Mouse (Mus musculus) MEL (cell line): ENCODE results near the gene Plxnb1.

ENCODE experiments used
- CTCF ChIP-seq, 3 experiments: IDR thresholded peaks in 2 of 3; conservative IDR thresholded peaks in 1 of 3; 2 replicates each; pipeline ENCODE4 v1.5.1; 2011 to 2012; ENCODE audit warnings: low read length in 3 of 3, low read depth in 2 of 3, mild to moderate bottlenecking in 2 of 3, improper control_type of control experiment in 1 of 3, inconsistent platforms in 1 of 3, mixed read lengths in 1 of 3, moderate library complexity in 1 of 3; ENCODE audit not compliant: control insufficient read depth in 1 of 3, insufficient read depth in 1 of 3, poor library complexity in 1 of 3, severe bottlenecking in 1 of 3
- GABPA ChIP-seq: IDR thresholded peaks from 2 replicates; pipeline ENCODE4 v1.6.1; 2012; ENCODE audit warnings: low read depth, mild to moderate bottlenecking, inconsistent platforms, low read length, improper control_type of control experiment, moderate library complexity
- KAT2A ChIP-seq: conservative IDR thresholded peaks from 2 replicates; pipeline ENCODE4 v1.6.1; 2012; ENCODE audit warnings: low read depth, low read length, improper control_type of control experiment, inconsistent platforms
- MEF2A ChIP-seq: IDR thresholded peaks from 2 replicates; pipeline ENCODE4 v1.6.1; 2014; ENCODE audit warnings: low read depth, mild to moderate bottlenecking, inconsistent platforms, low read length, improper control_type of control experiment; ENCODE audit not compliant: poor library complexity, insufficient replicate concordance, severe bottlenecking; ENCODE audit errors: extremely low read depth
- NELFE ChIP-seq: IDR thresholded peaks from 2 replicates; pipeline ENCODE4 v1.6.1; 2011; ENCODE audit warnings: low read depth, low read length, improper control_type of control experiment
- POLR2A ChIP-seq, 2 experiments: IDR thresholded peaks; 2 replicates each; pipeline ENCODE4 v1.6.1; 2011 to 2012; ENCODE audit warnings: low read length in 2 of 2, mild to moderate bottlenecking in 2 of 2, control low read depth in 1 of 2, improper control_type of control experiment in 1 of 2, low read depth in 1 of 2, moderate library complexity in 1 of 2; ENCODE audit not compliant: control insufficient read depth in 1 of 2, insufficient read depth in 1 of 2, poor library complexity in 1 of 2

GRCm38 (mm10) chr9:109098969-109099368 lies 3.8 kb downstream of the Plxnb1 start:
- TF ChIP-seq GABPA = no peak
- no peak for TF ChIP-seq CTCF (IDR thresholded peaks at IDR 0.05 in 2 of 3, conservative IDR thresholded peaks at IDR 0.05 in 1 of 3; ENCODE audit: control insufficient read depth in 1 of 3, insufficient read depth in 1 of 3, low read depth in 2 of 3, low read length in 3 of 3, poor library complexity in 1 of 3, severe bottlenecking in 1 of 3)
- no peak for TF ChIP-seq KAT2A
- TF ChIP-seq POLR2A (IDR thresholded peaks at IDR 0.05; ENCODE audit: control insufficient read depth in 1 of 2, insufficient read depth in 1 of 2, low read depth in 1 of 2, low read length in 2 of 2, poor library complexity in 1 of 2) = no peak
- no peak for TF ChIP-seq MEF2A
- TF ChIP-seq NELFE = no peak
